Mouse (Mus musculus): Measurements from ENCODE around the gene Hus1. TPM values are rescaled to one million over a fixed set of nuclear protein-coding genes. Genes with fewer than 3 reads are reported as not detected.

Gene Hus1
- total RNA-seq, 2 experiments from 2014 or later = 7.7 to 8.0 TPM

DNA sequence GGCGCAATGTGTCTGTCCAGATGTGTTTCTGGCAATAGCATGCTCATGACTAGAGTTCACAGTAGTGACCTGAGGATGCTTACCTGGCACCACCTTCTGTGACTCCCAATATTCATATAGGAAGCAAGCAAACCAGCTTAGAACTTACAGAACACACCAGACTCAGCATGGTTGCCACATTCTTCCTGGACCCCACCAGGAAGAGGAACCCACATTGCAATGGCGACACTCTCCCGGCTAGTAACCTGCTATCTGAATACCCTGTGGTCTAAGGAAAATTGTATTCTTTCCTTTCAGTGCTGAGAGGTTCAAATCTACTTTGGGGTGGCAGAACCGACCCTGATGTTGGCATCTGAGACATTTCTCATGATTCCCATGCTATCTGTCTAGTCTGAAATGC lies 32.8 kb downstream of the Hus1 start:
- no peak for DNase-seq

DNA sequence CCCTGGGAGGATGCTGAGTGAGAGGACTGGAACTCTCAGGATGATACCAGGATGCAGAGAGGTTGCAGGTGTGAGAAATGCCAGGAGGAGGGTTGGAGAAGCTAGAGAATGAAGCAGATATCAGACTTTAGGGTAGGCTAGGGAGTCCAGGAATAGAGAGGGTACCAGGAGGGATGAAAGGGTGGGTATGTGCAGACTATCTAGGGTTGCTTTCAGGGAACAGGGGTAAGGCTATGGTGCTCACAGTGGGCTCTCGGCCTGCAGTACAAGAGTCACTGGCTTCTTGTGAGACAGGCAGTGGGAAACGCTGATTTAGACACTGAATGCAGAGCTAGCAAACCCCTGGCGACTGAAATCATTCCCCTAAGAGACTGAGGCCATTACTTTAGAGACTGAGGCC lies 37.8 kb downstream of the Hus1 start, which contains the start of gene Pkd1l1:
Pkd1l1 (minus strand) TSS at position 101 of the 400 bp plus-strand sequence.
- no peak for DNase-seq

DNA sequence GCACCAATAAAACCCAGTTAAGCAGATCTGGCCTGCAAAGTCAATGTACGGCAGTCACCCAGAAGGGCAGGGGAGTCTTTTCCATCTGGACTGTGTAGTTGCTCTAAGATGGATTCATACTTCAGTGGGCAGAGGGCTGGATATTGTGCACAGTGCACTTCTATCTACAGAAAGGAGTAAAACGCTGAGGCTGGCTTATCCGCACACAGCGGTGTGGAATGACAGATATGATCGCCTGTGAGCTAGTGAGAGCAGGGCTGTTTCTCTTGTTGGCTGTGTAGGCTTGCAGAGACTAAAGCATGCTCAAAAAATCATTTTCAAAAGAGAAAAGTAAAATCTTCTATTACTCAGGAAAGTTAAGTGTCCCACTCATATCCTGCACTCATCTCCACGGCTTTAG lies 38.9 kb downstream of the Hus1 start:
- DNase-seq = no peak

DNA sequence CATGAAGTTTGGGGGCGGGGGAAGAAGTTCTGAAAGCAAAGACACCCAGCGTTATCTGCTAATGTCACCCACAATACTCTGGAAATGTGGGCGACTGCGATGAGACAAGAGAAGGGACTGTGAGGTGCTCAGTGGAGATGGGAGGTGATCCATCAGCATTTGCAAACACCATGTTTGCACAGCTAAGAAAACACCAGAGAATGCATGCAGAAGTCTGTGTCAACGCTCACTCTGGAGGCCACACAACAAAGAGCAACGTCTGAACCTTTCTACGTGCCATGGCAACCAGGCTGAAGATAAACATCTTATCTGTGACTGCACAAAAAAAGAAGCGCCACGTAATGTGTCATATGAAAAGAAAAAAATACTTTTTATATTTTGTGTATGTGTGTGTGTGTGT lies 40.5 kb downstream of the Hus1 start:
- DNase-seq = no peak

DNA sequence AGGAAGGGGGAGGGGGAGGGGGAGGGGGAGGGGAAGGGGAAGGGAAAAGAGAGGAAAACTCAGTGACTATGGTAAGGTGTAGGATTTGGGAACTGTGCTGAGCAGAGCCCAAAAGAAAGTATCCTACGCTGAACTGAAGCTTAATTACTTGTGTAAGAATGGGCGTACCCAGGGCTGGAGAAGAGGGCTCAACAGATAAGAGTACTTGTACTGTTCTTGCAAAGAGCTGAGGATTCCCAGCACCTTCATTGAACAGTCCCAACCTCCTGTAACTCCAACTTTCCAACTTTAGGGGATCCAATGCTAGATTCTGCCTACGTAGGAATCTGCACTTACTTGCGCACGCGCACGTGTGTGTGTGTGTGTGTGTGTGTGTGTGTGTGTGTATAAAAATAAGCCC lies 42.9 kb downstream of the Hus1 start:
- DNase-seq = no peak

DNA sequence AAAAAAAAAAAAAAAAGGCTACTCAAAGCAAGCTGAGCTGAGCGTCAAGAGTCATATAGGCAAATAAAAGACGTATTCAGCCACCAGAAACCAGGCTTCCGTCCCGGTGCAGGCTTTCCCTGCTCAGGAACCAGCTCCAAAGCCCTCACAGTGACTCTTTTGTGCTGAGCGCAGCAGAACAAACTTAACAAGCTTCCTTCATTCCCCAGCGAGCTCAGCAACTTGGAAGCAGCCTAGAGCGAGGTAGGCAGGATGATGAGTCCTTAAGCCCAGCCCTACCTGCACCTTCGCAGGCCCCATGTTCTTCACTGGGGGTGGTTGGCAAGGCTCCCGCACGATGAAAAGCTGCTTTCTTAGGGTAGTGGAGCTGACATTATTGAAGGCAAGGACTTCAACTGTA lies 52.4 kb downstream of the Hus1 start:
- no peak for DNase-seq

DNA sequence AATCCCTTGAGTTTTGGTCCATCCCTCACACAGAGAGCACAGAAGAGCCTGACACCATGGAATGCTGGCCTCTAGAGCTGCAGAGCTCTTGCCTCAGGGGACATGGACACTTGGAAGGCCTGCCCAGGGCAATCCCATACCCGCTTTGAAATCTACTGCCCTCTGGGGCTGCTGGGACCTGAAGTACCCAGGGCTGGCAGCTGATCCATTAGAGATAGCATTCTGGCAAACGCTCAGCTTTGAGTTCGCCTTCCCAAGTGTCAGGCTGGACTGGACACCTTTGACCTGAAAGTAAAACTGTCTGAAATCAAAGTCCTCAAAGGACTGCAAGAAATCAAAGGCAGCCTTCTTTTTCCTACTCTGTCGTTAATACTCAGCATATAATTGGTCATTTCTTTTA lies 52.9 kb downstream of the Hus1 start:
- no peak for DNase-seq

DNA sequence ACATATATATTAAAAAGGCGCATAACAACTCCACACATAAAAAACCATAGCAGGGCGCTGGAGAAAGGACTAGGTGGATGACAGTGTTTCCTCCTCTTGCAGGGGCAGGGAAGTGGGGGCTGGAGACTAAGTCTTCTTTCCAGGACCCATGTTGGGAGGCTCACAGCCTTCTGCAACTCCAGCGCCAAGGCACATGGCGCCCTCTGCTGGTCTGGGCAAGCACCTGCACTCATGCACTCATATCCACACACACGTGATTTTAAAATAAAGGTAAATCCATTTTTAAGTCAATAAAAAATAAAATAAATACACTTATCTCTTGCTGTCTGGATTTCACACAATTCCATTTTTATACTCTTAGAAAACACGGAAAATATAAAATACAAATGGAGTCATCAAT lies 54.0 kb downstream of the Hus1 start:
- no peak for DNase-seq

DNA sequence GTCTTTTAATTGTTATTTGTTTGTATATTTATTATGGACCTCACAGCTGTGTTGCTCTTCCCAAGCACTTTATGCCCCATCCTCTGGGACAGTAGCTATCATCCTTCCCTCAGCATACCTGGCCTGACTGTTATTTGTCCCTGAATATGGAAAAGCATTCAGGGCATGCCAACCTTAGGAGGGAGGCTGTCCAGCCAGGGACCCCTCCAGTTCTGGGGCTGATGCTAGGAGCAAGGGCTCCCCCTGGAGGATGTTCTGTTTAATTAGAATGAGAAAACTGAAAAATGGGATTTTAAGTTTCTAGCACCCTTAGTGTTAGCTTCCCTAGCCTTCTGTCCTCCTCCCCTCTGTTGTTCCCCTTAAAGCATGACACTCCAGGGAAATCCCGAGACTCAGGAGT lies 55.3 kb downstream of the Hus1 start:
- peak; percentile 29 for DNase-seq

DNA sequence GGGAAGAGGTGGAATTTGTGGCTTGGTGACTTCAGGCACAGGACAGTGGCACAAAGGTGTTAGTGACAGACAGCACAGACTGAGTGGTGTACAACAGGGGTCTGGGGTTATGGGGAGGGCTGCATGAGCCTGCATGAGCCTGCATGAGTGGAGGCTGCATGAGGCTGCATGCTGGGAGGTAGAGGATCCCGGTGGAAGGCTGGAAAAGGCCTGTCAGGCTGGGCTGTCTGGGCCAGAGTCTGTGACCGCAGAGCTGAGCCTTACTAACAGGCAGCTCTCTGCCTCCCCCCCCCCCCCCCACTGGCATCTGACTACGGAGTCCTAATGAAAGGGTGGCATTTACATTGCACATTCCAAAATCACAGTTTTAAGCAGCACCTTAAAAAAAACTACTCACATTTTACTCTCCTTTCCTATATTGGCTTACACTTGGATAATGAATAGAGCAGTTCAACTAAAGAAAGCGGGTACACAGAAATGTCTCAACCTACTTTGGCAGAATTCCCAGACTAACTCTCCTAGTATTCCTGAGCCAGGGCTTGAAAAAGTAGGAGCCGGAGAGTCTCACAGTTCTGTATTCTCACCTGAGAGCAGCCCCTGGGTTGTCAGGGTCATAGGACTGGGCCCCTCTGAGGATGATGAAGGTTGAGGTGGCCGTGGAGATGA lies 61.1 kb downstream of the Hus1 start:
- no peak for DNase-seq

DNA sequence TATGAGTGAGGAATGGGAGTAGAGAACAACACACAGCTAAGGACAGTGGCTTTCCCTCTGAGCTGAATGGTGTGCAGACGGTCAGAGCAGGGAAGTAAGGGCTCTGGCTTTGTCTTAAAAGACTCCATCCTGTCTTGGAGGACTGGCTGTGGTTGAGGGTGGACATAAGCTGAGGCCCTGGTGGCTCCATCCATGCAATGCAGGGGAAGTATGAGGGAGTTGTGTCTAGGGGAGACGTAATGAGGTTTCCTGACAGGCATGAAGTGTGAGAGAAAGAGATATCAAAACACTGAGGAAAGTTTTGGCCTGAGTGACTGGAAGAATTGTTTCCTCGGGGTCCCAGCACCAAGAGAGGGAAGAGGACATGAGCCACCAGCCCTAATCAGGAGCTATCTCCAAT lies 62.1 kb downstream of the Hus1 start:
- DNase-seq = no peak

DNA sequence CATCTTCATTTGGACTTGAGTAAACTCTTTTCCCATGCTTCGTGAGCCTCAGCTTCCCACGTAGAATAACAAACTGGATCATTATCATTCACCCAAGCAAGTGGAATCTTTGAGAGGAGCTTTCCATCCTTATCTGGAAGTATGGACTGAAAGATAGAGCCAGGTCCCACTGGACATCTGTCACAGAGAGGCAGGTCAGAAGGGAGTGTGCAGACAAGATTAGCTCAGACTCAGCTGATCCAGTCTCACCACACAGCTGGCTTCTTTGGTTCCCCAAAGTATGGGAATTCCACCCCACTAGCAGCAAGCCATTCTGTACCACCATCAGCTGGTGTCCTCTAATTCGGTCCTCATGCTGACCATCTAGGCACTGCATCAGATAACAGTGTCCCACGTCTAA lies 66.9 kb downstream of the Hus1 start:
- DNase-seq = no peak

Other genes starting within 250 kb of the Hus1 start
- gene Pkd1l1, start 37.9 kb downstream of the Hus1 start, total RNA-seq (2021) = under 1 TPM; 0.05 to 0.12 TPM
- gene Gm11992, start 37.4 kb upstream of the Hus1 start, total RNA-seq (2021) = not detected
- not detected for gene Sun3, start 37.8 kb upstream of the Hus1 start, total RNA-seq (2021)
- gene Upp1, start 106.9 kb upstream of the Hus1 start, total RNA-seq (2021) = 1 to 10 TPM; 1.4 to 2.6 TPM
- gene Abca13, start 180.8 kb upstream of the Hus1 start, total RNA-seq (2021) = under 1 TPM in 1 of 2 experiments, not detected in 1; 0.45 TPM

Data from gastrocnemius, postnatal 10 days (tissue).